Mouse (Mus musculus): ENCODE results near the gene Cacfd1.

- TF ChIP-seq EP300 (IDR thresholded peaks at IDR 0.05) (no peak), CTCF (IDR thresholded peaks at IDR 0.05) (no peak)
Measured at GRCm38 (mm10) chr2:27021103-27021502, 11.4 kb downstream of the Cacfd1 start.

Measured in lung, postnatal 0 days (tissue).